Mouse (Mus musculus) left cerebral cortex, adult 11 months (tissue): ENCODE data around the gene Gsk3b.
"Not testable (repeated sequence)": the region's sequence is repeated elsewhere in the genome, so short reads cannot be mapped to it uniquely, and the experiment has no call there.

Experiments
- DNase-seq: peaks from one replicate; pipeline ENCODE4 v3.0.0; 2022; ENCODE audit warnings: low spot score

Gsk3b gene

DNA sequence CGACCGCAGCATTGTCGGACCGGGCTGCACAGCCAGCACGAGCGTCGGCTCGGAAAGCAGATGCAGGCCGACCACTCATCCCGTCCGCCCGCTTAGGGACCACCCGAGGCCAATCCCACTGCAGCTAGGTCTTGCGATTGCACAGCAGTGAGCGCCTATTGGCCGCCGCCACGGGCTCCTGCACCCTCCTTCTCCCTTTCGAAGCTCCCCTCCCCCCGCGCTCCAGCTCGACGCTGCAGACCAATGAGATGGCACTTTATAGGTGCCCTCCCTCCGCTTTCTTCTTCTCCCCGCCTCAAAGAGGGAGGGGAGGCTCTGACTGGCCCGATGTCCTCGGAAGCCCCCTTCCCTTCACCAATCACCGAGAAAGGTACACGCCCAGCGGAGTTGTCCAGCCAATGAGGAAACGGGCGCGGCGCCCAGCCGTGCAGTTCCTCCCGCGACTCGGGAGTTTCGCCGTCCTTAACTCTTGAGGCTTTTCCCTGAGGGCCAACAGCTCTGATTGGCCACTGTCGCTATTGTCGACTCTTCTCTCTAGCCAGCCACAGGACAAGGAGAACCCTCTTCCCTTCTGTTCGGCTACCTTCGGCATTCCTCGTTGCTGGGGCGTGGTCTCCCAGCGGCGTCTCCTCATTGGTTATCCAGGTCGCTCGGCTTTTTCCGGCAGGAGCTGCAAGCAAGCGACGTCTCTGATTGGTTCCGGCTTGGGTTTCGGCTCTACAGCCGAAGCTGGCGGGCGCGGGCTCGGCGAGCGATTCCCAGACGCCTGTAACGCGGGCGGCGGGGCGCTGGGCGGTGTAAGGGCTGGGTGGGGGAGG is at the start of gene Gsk3b:
Gene Gsk3b, plus strand, starts transcription at position 373 of the 818 bp plus-strand sequence.
- DNase-seq = peak; percentile 100

DNA sequence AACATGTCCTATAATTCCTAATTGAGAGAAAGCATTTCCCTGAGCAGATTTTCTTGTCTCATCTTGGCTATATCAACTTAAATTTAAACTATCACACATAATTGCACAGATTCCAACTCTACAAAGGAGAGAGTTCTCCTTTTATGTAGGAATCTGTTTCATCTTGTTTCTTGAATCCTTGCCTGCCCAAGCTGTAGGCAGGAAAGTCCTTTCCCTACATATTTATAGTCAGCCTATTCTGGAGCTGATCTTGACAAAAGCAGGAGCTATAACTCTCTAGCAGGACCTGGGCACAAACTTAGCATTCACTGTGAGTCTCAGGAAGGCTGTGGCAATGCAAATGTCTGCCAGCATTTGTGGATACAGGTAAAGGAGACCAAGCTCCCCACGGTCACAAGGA is 46.6 kb upstream of the Gsk3b start:
- DNase-seq = no peak

GRCm38 (mm10) chr16:38044551-38044950 is 44.2 kb upstream of the Gsk3b start:
- DNase-seq = no peak

DNA sequence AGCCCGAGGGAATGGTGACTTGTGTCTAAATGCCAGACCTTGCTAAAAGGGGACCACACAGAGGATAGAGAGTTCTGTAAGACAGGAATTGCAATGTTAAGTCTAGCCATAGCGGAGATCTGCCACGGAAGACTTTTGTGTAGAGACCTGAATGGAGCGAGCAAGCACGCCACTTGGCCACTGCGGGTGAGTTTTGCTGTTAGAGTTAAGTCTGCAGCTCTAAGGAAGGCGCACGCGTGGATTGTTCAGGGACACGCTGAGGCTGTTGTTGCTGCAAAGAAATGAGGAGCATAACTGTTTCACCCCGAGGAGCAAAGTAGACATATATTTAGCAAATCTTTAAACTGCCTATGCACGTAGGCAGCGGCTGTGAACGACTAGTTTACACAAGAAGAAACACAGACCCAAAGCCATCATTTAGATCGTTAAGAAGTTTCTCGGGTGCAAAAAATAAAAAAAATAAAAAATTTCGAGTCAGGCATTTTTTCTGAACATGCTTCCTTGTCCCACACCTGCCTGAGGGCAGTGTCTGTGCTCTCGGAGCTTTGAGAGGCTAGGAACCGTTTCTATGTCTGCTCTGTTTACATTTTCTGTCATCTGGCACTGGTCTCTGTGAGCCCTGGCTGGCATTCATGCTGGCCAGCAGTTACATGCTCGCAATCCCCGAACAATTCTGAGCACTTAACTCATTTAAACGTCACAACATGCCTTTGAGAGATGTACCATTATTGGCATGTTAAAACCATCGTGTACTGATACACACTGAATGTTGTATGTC is 40.8 kb upstream of the Gsk3b start:
- DNase-seq = peak; percentile 4

DNA sequence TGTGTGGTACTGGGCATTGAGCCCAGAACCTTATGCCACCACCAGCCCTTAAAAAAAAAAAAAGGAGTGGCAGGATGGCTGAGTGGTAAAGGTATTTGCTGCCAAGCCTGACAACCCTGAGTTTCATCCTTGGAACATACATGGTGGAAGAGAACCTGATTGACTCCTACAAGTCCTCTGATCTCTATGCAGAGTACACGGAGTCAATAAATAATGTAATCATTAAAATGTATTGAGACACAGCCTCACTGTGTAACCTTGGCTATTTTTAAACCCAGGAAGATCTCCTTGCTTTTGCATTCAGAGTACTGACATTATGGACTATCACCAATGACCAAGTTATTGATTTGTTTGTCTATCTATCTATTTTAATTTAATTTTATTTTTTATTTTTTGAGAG is 30.9 kb upstream of the Gsk3b start:
- DNase-seq = no peak

DNA sequence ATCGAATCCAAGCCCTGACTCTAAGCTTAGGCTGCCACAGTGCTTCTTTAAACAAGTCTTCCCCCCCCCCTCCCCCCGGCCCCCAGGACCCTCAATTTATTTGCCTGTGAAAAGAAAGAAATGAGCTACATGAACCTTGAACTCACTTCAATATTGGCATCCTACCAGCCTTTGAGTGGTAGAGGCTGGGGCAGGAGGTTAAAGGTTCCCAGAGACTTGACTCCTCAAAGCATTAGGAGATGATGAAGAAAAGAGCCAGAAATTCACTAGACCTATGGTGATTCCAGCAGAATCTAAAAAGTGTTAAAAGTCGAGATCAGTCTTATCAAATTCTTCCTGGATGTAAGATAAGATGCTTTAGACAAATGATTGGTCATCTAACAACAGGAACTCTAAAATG is 30.0 kb upstream of the Gsk3b start:
- no peak for DNase-seq

DNA sequence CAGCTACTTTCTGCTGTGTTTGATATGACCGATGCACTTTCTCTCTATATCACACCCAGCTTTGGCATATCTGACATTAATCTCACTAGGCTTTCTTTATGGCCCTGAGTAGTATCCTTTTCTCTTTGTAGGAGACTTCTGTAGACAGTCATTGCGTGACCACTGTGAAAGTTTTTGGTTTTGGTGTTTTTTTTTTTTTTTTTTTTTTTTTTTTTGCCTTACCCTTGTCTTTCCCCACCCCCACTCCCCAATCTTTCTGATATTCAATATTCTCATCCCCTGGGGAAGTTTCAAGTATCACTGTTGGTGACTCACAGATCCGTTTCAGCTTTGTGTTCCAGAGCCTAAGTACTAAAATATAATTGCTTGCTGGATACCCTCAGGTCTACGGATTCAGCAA is 29.2 kb upstream of the Gsk3b start:
- DNase-seq = no peak

- DNase-seq = not testable (repeated sequence)
Observed at GRCm38 (mm10) chr16:38073859-38074631, 14.8 kb upstream of the Gsk3b start.

DNA sequence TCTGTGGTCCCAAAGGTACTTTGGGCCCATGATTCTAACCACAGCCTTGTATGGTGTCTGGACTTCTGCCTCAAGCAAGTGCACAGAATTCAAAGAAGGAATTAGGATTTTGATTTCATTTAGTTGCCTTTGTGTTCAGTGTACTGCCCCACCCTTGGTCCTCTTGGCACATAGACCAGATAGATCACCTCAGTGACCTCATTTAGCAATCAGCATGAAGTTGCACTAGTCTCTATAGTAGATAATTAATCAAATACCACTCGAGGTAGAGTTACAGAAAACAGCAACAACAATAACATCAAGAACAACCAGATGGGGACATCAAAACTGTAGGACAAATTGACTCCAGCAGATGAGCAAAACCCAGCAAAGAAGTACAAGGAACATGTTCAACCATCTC is 8.6 kb upstream of the Gsk3b start:
- no peak for DNase-seq

GRCm38 (mm10) chr16:38087231-38087630 is 1.6 kb upstream of the Gsk3b start:
- DNase-seq = no peak

GRCm38 (mm10) chr16:38087645-38088125 is 1.1 kb upstream of the Gsk3b start:
- no peak for DNase-seq

DNA sequence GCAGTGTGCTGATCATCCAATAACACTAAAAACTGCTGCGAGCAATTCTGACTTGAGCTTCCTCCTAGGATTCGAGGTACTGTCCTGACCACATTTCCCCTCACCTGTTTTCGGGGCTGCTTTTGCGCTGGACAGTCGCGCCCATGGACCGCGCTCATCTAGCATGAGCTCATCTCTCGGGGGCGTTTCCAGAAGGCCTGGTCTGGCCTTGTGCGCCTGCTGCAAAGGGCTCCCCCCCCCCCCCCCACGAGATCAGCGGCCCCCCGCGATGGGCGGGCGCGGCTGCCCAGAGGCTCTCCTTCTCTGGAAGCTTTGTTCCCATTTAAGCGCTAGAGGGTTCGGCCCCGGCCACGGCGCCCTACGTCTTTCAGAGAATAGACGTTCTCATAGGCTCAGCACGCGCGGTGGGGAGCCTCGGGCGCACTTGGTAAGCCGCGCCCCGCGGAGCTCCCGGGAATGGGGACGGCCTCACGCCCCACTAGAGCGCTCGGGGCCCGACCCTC is 624 bp upstream of the Gsk3b start:
- peak; percentile 46 for DNase-seq

- peak; percentile 51 for DNase-seq
Observed at GRCm38 (mm10) chr16:38089447-38090170, 808 bp downstream of the Gsk3b start.

DNA sequence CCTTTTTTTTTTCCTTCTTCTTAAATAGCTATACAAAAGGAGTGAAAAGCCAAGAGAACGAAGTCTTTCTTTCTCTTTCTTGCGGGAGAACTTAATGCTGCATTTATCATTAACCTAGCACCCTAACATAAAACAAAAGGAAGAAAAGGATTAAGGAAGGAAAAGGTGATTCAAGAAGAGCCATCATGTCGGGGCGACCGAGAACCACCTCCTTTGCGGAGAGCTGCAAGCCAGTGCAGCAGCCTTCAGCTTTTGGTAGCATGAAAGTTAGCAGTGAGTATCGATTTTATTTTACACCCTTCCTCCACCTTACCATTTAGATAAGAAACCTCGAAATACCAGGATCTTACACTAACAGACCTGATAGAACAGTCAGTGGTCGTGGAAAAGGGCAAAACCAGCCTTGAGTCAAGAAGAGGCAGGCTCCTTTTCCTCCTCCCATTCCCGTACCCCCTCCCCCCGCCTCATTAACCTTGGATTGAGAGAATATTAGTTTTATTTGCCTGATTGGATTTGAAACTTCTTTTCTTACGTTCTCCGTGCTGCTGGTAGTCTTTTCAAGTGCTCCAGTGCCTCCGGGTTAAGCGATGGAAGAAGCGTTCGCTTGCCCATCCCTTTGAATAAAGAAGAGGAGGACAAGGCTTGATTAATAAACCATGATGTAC is 1.7 kb downstream of the Gsk3b start:
- no peak for DNase-seq

GRCm38 (mm10) chr16:38091041-38091440 is 2.2 kb downstream of the Gsk3b start:
- DNase-seq = no peak

- no peak for DNase-seq
Observed at GRCm38 (mm10) chr16:38091706-38092105, 2.9 kb downstream of the Gsk3b start.

DNA sequence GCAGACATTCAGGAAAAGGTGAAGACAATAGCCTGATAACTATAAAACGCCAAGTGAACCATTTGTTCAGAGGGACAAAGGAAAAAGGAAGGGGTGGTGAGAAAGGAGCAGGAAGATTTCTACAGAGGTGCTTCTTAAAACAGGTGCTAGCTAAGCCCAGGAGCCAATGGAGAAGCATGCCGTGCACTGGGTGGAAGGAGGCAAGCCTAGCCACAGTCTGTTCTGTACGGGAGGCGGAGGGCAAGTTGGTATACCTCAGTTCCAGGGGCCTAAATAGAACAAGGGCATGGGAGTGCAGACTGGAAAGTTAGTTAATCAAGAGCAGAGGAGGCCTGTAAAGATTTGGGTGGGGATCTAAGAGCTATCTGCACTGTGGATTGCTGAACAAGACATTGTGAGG is 3.8 kb downstream of the Gsk3b start:
- DNase-seq = no peak

DNA sequence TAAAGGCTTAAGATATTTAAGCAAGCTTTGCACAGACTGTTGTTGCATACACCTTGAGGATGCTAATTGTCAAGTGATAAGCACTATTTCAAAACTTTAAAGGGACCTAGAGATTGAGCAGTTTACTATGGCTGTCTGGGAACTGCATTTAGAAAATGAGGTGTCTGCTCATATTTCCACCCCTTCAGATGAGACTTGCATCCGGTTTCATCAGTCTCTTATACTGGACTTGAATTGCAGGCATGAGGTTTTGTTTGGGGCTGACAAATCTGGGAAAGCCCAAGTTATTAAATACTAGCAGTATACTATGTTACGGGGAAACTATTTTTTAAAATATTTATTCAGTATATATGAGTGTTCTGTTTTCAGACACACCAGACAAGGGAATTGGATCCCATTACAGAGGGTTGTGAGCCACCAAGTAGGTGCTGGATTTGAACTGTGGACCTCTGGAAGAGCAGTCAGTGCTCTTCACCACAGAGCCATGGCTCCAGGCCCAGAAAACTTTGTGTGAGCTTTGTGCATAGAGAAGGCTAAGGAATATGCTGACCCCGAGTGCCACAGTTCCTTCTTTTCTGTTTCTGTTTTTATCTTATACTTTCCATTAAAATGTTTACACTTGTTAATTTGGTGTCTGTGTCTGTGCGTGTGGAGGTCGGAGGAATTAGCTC is 6.5 kb downstream of the Gsk3b start:
- DNase-seq = no peak

DNA sequence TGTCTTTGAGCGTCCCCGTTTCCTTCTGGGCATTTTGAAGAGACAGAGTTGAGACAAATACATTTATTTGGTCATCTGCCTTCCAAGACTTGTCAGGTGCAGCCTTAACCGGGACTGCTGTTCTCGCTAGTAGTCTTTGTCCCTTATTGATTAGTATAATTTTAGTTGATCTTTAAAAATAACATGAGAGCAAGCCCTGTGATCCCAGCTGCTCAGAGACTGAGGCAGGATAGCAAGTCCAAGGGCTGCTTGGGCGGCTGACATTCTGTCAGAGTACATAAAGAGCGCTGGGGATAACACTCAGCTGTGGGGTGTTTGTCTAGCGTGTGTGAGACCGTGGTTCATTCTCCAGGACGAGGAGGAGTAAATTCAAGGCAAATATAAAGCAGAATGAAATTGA is 8.7 kb downstream of the Gsk3b start:
- no peak for DNase-seq

GRCm38 (mm10) chr16:38099325-38099724 is 10.5 kb downstream of the Gsk3b start:
- DNase-seq = no peak
